Mouse (Mus musculus): ENCODE measurements around the gene Ppm1n.

- TF ChIP-seq POLR2A (IDR thresholded peaks at IDR 0.05; ENCODE audit: control insufficient read depth in 1 of 2, insufficient read depth in 1 of 2, low read depth in 1 of 2, low read length in 2 of 2, poor library complexity in 1 of 2) (no peak), CTCF (IDR thresholded peaks at IDR 0.05 in 2 of 3, conservative IDR thresholded peaks at IDR 0.05 in 1 of 3; ENCODE audit: control insufficient read depth in 1 of 3, insufficient read depth in 1 of 3, low read depth in 2 of 3, low read length in 3 of 3, poor library complexity in 1 of 3, severe bottlenecking in 1 of 3) (no peak), ELF1 (IDR thresholded peaks at IDR 0.05; ENCODE audit: low read depth, low read length) (peak; percentile 26; the same call in 1 of the 2 replicates), SIN3A (IDR thresholded peaks at IDR 0.05; ENCODE audit: low read length) (peak; percentile 67), POLR2AphosphoS2 (IDR thresholded peaks at IDR 0.05; ENCODE audit: low read length) (no peak), HCFC1 (IDR thresholded peaks at IDR 0.05; ENCODE audit: low read depth, low read length) (no peak), EP300 (IDR thresholded peaks at IDR 0.05; ENCODE audit: low read depth in 1 of 2, low read length in 2 of 2) (no peak)
These were observed 46.5 kb upstream of the Ppm1n start for GRCm38 (mm10) chr7:19326359-19326758.

All from MEL (cell line).